ENCODE assay signal across 26 mouse cellular contexts in the genomic region with DNA sequence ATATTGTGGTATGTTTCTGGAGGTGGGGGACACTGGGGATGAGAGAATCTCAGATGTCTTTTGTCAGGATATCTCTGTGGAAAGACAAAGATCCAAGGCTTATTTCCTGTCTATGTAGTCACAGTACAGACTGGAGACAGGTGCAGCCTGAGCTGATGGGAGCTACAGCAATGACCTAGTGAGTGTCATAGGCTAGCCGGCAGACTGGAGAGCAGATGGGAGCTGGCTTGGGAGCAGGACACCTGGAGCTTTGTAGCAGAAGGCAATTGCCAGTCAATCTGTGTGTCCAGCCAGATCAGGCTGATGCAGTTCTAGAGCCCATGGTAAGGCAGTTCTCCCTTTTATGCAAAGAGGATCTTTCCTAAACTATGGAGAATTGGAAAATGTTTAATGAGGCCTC.
A peak's percentile ranks its signal among the peaks of the same experiment; 100 is the strongest.
DNase-seq lines count a peak whose midpoint lies in the region; ATAC-seq and TF ChIP-seq lines count a peak whose summit lies in the region.
"Had no signal": no experiment of that assay in that cellular context is flagged by ENCODE, and none has a peak within 500 bp of the region (broad histone marks: within the 10 kb centered on the region; RNA-seq: fewer than 3 reads in every experiment).

No protein-coding gene starts in this region.

- 61% methylated on average over 1 of the region's 1 CpGs for WGBS in hindbrain, embryonic 15.5 days
- WGBS in hindbrain, embryonic 12.5 days: 76% methylated on average over 1 of the region's 1 CpGs
- 3% methylated on average over 1 of the region's 1 CpGs for WGBS in cerebellum, adult 2 months
- WGBS in embryonic facial prominence, embryonic 10.5 days: 88% methylated on average over 1 of the region's 1 CpGs

- H3K9ac ChIP-seq in hindbrain, embryonic 15.5 days: no peak overlapping the region
- H3K9ac ChIP-seq in hindbrain, embryonic 12.5 days: no peak overlapping the region
- H3K9ac ChIP-seq: embryonic facial prominence, embryonic 13.5 days; heart, embryonic 15.5 days; intestine, embryonic 15.5 days; liver, embryonic 13.5 days; midbrain, embryonic 12.5 days; neural tube, embryonic 12.5 days had no signal

- TF ChIP-seq POLR2A in brain, embryonic 14.5 days (IDR thresholded peaks at IDR 0.05; ENCODE audit: borderline replicate concordance, extremely low read depth, insufficient read depth, insufficient read length, poor library complexity, severe bottlenecking): no peak
- TF ChIP-seq POLR2A in cerebellum, adult 2 months (IDR thresholded peaks at IDR 0.05; ENCODE audit: borderline replicate concordance, insufficient read depth, low read length): no peak

- no peaks in the 10 kb centered on the region for H3K36me3 ChIP-seq in hindbrain, embryonic 15.5 days
- H3K36me3 ChIP-seq in hindbrain, embryonic 12.5 days: no peaks in the 10 kb centered on the region
- H3K36me3 ChIP-seq in embryonic facial prominence, embryonic 10.5 days (replicated peaks): no peaks in the 10 kb centered on the region
- H3K36me3 ChIP-seq: embryonic facial prominence, embryonic 13.5 days; heart, embryonic 15.5 days; intestine, embryonic 15.5 days; liver, embryonic 13.5 days; midbrain, embryonic 12.5 days; neural tube, embryonic 12.5 days had no signal

- H3K27ac ChIP-seq in hindbrain, embryonic 15.5 days (replicated peaks): no peak overlapping the region
- H3K27ac ChIP-seq in hindbrain, embryonic 12.5 days: no peak overlapping the region
- H3K27ac ChIP-seq in cerebellum, adult 2 months (ENCODE audit: insufficient read depth, low read length): no peak overlapping the region
- H3K27ac ChIP-seq in embryonic facial prominence, embryonic 10.5 days (replicated peaks): no peak overlapping the region
- H3K27ac ChIP-seq: embryonic facial prominence, embryonic 13.5 days; heart, embryonic 15.5 days; intestine, embryonic 15.5 days; layer of hippocampus, adult 2 months; liver, embryonic 13.5 days; midbrain, embryonic 12.5 days; neural tube, embryonic 12.5 days had no signal

- H3K4me2 ChIP-seq in hindbrain, embryonic 15.5 days: no peak overlapping the region
- H3K4me2 ChIP-seq in hindbrain, embryonic 12.5 days (replicated peaks): no peak overlapping the region
- H3K4me2 ChIP-seq: embryonic facial prominence, embryonic 13.5 days; heart, embryonic 15.5 days; intestine, embryonic 15.5 days; liver, embryonic 13.5 days; midbrain, embryonic 12.5 days; neural tube, embryonic 12.5 days had no signal

- peak; percentile 3 for DNase-seq in brain, embryonic 14.5 days (ENCODE audit: low read depth)
- DNase-seq in cerebellum, adult 2 months: peak; percentile 96 to 99
- DNase-seq in cerebellum, postnatal 25 days: peak; percentile 96 to 98
- no peak for DNase-seq in embryonic facial prominence, embryonic 10.5 days (ENCODE audit: low spot score)
- no peak for DNase-seq in right cerebral cortex, postnatal 10 days (ENCODE audit: low spot score in 2 of 2)
- DNase-seq: adrenal gland, postnatal 36 days; heart, postnatal 4 days; kidney, adult 9 months; kidney, postnatal 14 days; layer of hippocampus, postnatal 36 days; liver, embryonic 13.5 days; lung, adult 2 months; lung, postnatal 14 days; thymus, adult 18-20 months; thymus, postnatal 36 days had no signal

- H3K4me3 ChIP-seq in hindbrain, embryonic 15.5 days: no peak overlapping the region
- no peak overlapping the region for H3K4me3 ChIP-seq in hindbrain, embryonic 12.5 days
- H3K4me3 ChIP-seq in cerebellum, adult 2 months (replicated peaks; ENCODE audit: insufficient read depth, low read depth, low read length): no peak overlapping the region
- no peak overlapping the region for H3K4me3 ChIP-seq in embryonic facial prominence, embryonic 10.5 days
- H3K4me3 ChIP-seq: embryonic facial prominence, embryonic 13.5 days; heart, embryonic 15.5 days; intestine, embryonic 15.5 days; layer of hippocampus, adult 2 months; liver, embryonic 13.5 days; midbrain, embryonic 12.5 days; neural tube, embryonic 12.5 days had no signal

- no peaks in the 10 kb centered on the region for H3K27me3 ChIP-seq in hindbrain, embryonic 15.5 days
- no peaks in the 10 kb centered on the region for H3K27me3 ChIP-seq in hindbrain, embryonic 12.5 days
- no peaks in the 10 kb centered on the region for H3K27me3 ChIP-seq in cerebellum, adult 2 months (ENCODE audit: control insufficient read depth, insufficient read depth, low read length)
- H3K27me3 ChIP-seq in embryonic facial prominence, embryonic 10.5 days (replicated peaks; ENCODE audit: low read depth, poor library complexity, severe bottlenecking): no peaks in the 10 kb centered on the region
- H3K27me3 ChIP-seq: embryonic facial prominence, embryonic 13.5 days; heart, embryonic 15.5 days; intestine, embryonic 15.5 days; liver, embryonic 13.5 days; midbrain, embryonic 12.5 days; neural tube, embryonic 12.5 days had no signal

- H3K4me1 ChIP-seq in hindbrain, embryonic 15.5 days (replicated peaks): no peaks in the 10 kb centered on the region
- no peaks in the 10 kb centered on the region for H3K4me1 ChIP-seq in hindbrain, embryonic 12.5 days
- H3K4me1 ChIP-seq in cerebellum, adult 2 months (ENCODE audit: control insufficient read depth, insufficient read depth, low read length): peaks cover 8% of the 10 kb centered on the region
- 0 out of 2 replicates have a peak, but pooled peaks cover 3% of the 10 kb centered on the region for H3K4me1 ChIP-seq in embryonic facial prominence, embryonic 10.5 days
- H3K4me1 ChIP-seq: embryonic facial prominence, embryonic 13.5 days; heart, embryonic 15.5 days; intestine, embryonic 15.5 days; liver, embryonic 13.5 days; midbrain, embryonic 12.5 days; neural tube, embryonic 12.5 days had no signal

- peak; percentile 84; the same call in 1 of the 2 replicates for ATAC-seq in hindbrain, embryonic 15.5 days (ENCODE audit: low FRiP score, low read depth)
- no peak for ATAC-seq in hindbrain, embryonic 12.5 days (ENCODE audit: low FRiP score)
- no peak for ATAC-seq in erythroblast, adult 5-6 weeks (replicated peaks; ENCODE audit: low FRiP score, poor library complexity, severe bottlenecking)
- ATAC-seq: CD4-positive, CD25-positive, alpha-beta regulatory T cell, adult 4 months; forebrain, embryonic 14.5 days; intestine, embryonic 15.5 days had no signal

- no peak for TF ChIP-seq CTCF in brain, embryonic 14.5 days (IDR thresholded peaks at IDR 0.05; ENCODE audit: borderline replicate concordance, extremely low read depth, insufficient read depth, insufficient read length)
- TF ChIP-seq CTCF in cerebellum, adult 2 months (IDR thresholded peaks at IDR 0.05; ENCODE audit: borderline replicate concordance, insufficient read depth, low read depth, low read length): no peak; the same call in 1 of the 2 replicates

- no peaks in the 10 kb centered on the region for H3K9me3 ChIP-seq in hindbrain, embryonic 15.5 days
- no peaks in the 10 kb centered on the region for H3K9me3 ChIP-seq in hindbrain, embryonic 12.5 days (replicated peaks)
- H3K9me3 ChIP-seq in embryonic facial prominence, embryonic 10.5 days: no peaks in the 10 kb centered on the region
- H3K9me3 ChIP-seq: embryonic facial prominence, embryonic 13.5 days; heart, embryonic 15.5 days; intestine, embryonic 15.5 days; liver, embryonic 13.5 days; midbrain, embryonic 12.5 days; neural tube, embryonic 12.5 days had no signal

Comparison
In these comparisons a context has a peak if more than half of its experiments do, and no peak if none do; other contexts are left out.
1. DNase-seq: peak in brain, embryonic 14.5 days (single experiment), cerebellum, adult 2 months (2 of 2) and cerebellum, postnatal 25 days (2 of 2); none in embryonic facial prominence, embryonic 10.5 days (single experiment) and right cerebral cortex, postnatal 10 days (0 of 2).